Mouse (Mus musculus): ENCODE data around the gene Lmbr1l.

Gene Lmbr1l

GRCm38 (mm10) chr15:98867321-98867720 is 50.7 kb downstream of the Lmbr1l start:
- peak; percentile 74 for DNase-seq

DNA sequence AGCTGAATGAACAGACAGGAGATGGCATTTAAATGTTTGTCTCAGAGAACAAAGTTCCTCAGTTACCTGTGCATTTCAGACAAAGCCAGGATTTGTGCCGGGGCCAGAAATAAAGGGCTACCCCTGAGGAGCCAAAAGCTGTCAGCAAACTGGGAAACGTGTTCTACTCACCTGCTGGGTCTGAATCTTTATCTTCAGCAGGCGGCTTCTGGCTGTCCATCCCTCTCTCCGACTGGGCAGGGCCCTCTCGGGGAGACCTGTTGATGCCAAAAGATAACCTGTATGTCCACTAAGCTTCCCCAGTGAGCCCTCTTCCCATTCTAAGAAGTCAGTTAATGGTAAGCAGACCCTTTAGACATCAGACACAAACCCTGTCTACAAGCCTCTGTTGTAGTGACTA is 51.5 kb downstream of the Lmbr1l start:
- DNase-seq, result no peak

- no peak for DNase-seq
These were observed 52.3 kb downstream of the Lmbr1l start for GRCm38 (mm10) chr15:98865771-98866170.

DNA sequence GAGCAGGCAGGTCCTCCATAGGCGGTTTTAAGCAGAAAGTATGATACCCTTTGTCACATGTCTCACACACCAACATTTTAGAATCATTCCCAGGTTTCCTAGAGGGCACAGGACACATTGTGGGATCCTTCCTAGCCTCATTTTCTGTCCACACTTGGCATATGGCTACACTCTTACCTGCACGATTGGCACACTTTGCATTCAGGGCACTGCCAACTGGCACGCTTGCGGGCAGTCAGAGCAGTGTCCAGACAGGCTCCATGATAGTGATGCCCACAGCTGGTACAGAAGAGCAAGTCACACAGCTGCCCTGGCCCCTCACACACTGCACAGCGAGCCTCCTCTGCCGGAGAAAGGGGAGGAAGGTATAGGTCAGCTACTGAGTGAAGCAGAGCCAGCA is 53.1 kb downstream of the Lmbr1l start:
- DNase-seq, result no peak

GRCm38 (mm10) chr15:98863451-98863958 is 54.5 kb downstream of the Lmbr1l start:
- DNase-seq, result no peak

DNA sequence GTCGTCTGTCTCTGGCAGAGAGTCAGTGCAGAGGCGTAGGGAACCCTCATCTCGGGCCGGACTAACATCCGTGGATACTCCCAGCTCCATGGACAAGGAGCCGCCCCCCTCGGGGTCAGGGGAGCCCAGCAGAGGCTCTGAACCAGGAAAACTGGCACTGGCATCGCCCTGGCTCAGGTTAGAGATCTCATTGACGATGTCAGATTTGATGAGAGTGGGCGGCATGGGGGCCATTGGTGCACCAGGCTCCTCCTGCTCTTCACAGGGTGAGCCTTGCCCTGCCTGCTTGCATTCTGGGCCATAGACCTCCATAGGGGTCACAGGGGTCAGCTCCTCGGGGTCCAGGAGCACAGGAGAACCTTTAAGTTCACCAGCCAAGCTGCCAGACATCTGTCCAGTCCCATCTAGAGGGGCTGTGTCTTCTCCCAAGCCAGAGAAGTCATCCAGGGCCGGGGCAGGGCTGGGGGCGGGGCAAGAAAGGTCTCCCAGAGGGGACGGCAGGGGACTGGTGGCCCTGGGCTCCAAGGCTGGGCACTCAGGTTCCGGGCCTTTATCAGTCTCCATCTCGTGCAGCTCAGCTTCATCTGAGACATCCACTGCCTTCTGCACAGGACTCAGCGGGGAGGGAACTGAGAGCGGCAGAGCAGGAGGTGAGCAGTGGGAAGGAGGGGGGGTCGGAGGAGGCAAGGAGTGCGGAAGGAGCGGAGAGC is 56.2 kb downstream of the Lmbr1l start:
- DNase-seq, result peak; percentile 21

DNA sequence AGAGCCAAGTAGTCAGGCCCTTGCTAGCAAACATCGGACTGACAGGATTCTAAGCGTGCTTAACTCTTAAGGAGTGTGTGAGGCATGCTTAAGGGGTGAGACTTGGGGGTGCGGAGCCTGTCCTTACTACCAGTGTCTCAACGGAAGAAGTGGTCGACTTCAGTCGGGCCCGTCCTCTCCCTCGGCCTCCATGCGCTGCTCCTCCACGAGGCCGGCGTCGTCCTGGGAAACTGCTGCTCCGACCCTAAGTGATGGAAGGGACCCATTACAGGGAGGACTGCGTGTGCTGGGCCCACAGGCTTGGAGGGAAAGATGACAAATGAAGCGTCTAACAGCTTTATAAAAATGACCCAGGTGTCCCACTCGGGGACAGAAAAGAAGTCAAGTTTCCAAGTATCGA is 57.1 kb downstream of the Lmbr1l start:
- DNase-seq, result no peak

- no peak for DNase-seq
These were observed 58.5 kb downstream of the Lmbr1l start for GRCm38 (mm10) chr15:98859319-98860043.

DNA sequence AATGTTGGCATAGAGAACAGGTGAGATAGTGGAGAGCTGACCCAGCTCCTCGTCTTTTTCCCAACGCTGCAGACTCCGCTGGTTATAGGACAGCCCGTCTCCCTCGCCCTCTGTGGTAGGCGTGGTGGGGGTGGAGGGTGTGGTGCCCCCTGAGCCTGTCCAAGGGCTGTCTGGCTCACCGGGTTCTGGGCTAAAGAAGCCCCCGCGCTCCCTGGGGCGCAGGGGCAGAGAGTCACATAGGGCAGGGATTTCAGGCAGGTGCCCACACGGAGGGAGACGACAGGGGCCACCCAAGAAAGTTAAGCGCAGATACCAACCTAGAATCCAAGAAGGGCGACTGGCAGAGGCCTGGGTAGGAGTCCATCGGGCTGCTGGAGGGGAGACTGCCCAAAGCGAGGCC is 63.8 kb downstream of the Lmbr1l start:
- DNase-seq, result no peak
